Mouse (Mus musculus): Measurements from ENCODE around the gene Chst11. TPM values are rescaled to one million over a fixed set of nuclear protein-coding genes. Genes with fewer than 3 reads are reported as not detected.
"Not testable (repeated sequence)": the region's sequence is repeated elsewhere in the genome, so short reads cannot be mapped to it uniquely, and the experiment has no call there.

Gene Chst11
- total RNA-seq, 4 experiments from 2014 or later, result 2.1 to 3.1 (median 2.7) TPM

GRCm38 (mm10) chr10:83107921-83108738 is 122.8 kb downstream of the Chst11 start:
- no peak for DNase-seq (ENCODE audit: low spot score)

GRCm38 (mm10) chr10:83108946-83109345 is 123.6 kb downstream of the Chst11 start:
- DNase-seq (ENCODE audit: low spot score), result no peak

- no peak for DNase-seq (ENCODE audit: low spot score)
Observed at GRCm38 (mm10) chr10:83111046-83111445, 125.7 kb downstream of the Chst11 start.

- no peak for DNase-seq (ENCODE audit: low spot score)
Observed at GRCm38 (mm10) chr10:83112345-83112744, 127.0 kb downstream of the Chst11 start.

DNA sequence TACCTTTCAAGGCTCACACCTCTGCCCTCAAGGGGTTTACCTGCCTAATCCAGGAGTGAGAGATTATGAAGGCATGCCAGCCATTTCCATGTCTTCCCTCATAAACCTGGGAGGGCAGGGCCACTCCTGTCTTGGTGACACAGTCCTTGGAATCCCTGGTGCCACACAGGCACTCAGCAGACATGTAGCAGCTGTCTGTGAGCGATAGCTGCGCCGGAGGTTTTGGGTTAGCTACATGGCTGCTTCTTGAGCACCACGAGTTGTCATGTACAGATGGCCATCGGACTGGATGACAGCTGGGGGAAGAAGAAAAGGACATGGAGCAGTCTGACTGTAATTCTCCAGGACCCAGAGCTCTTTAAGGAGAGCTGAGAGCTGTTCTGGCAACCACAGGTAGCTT is 129.3 kb downstream of the Chst11 start:
- no peak for DNase-seq (ENCODE audit: low spot score)

- no peak for DNase-seq (ENCODE audit: low spot score)
Observed at GRCm38 (mm10) chr10:83116889-83117288, 131.6 kb downstream of the Chst11 start.

- no peak for DNase-seq (ENCODE audit: low spot score)
Observed at GRCm38 (mm10) chr10:83117851-83118250, 132.6 kb downstream of the Chst11 start.

- no peak for DNase-seq (ENCODE audit: low spot score)
Observed at GRCm38 (mm10) chr10:83118613-83119012, 133.3 kb downstream of the Chst11 start.

DNA sequence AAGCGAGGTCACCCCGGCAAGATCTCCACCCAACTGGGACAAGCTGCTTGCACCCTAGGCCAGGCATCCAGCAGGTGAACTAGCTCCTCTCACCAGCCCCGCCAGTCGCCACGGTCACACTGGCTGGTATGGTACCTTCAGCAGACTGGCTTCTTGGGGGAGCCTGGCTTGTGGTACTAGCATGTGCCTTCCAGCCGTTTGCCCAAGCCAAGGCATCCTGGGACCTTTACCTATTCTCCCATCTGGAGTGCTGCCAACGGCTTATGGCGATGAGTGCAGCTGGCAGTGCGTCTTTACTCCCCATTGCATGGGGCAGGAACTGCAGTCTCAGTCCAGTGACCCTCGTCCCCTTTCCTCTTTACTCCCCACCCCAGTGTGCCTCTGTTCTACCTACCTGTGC is 133.7 kb downstream of the Chst11 start:
- DNase-seq (ENCODE audit: low spot score), result no peak

GRCm38 (mm10) chr10:83119461-83119860 is 134.2 kb downstream of the Chst11 start:
- DNase-seq (ENCODE audit: low spot score), result not testable (repeated sequence)

GRCm38 (mm10) chr10:83119909-83120308 is 134.6 kb downstream of the Chst11 start:
- no peak for DNase-seq (ENCODE audit: low spot score)

- no peak for DNase-seq (ENCODE audit: low spot score)
Observed at GRCm38 (mm10) chr10:83120938-83121337, 135.6 kb downstream of the Chst11 start.

DNA sequence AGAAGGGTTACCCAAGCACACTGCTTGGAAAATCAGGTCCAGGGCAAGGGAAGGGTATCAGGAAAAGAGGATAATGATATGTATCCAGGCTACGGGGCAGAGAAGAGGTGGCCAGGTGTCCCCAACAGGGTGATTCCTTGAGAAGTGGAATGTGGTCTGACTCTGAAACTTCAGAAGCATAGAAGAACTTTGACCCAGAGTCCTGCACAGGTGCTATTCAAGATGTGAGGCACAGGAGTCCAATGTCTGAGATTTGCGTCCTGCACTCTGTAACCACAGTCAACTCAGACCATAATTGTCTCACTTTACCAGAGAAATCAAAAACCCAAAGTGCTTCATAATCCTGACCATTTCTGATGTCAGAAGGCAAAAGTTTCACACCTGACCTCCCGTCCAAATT is 139.3 kb downstream of the Chst11 start:
- DNase-seq (ENCODE audit: low spot score), result no peak

DNA sequence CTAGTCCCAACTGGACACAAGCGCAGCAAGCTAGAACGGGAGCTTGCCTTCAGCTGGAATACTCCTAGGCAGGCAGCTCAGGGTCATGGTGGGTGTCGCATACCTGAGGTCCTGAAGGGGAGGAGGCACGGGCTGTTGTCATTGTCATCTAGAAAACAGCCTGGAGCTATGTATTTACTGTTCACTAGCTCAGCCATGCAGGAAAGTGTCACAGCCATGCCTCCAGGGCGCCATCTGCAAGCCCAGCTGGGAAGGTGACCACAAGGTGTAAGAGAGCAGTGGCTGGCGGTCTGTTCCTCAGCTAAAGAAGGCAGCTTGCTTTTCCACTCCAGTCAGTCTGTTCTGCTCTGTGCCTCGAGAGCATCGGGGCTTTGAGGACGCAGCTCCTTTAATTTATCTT is 141.1 kb downstream of the Chst11 start:
- no peak for DNase-seq (ENCODE audit: low spot score)

- no peak for DNase-seq (ENCODE audit: low spot score)
Observed at GRCm38 (mm10) chr10:83128435-83128834, 143.1 kb downstream of the Chst11 start.

DNA sequence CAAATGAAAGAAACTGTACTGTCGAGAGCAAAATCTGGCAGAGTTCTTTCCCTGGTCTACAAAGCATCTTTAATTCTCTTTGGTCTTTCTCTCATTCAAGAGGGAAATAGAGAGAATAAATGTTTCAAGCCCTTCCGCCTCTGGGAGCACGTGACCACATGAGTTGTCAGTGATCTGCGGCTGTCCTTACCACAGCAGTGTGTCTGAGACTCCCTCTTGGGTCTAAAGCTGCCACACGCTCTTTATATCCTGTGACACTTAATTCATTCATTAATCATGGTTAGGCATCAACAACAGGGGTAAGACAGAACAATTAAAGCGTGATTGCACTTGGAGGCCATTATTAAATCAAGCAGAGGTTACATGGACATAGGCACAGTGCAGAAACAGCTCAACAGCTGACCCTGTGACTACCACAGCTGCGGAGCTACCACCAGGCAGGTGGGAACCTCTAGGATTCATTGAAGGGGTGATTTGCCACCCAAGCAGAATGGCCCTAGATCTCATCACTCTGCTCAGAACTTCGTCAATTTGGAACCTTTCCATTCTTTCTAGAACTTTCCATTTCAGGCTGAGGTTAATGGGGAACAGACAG is 144.4 kb downstream of the Chst11 start:
- DNase-seq (ENCODE audit: low spot score), result no peak

DNA sequence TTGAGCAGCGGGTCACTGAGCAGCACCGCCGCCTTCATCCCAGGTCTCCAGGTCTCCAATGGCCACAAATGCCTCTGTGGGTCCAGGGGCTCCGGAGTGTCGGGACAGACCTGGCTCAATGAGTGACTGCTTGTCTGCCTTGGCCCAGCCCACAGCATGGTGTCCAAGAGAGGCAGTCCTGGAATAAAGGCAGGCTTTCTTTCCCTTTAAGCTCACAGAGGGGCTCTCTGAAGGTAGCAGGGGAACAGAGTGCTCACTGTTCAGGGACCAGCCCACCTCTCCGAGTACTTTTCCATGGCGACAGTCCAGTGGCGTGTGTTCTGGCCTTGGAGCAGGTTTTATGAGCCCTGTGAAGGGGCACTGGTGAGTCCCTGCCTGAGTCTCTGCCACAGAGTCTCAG is 145.3 kb downstream of the Chst11 start:
- no peak for DNase-seq (ENCODE audit: low spot score)

- DNase-seq (ENCODE audit: low spot score), result no peak
Observed at GRCm38 (mm10) chr10:83131884-83132283, 146.6 kb downstream of the Chst11 start.

DNA sequence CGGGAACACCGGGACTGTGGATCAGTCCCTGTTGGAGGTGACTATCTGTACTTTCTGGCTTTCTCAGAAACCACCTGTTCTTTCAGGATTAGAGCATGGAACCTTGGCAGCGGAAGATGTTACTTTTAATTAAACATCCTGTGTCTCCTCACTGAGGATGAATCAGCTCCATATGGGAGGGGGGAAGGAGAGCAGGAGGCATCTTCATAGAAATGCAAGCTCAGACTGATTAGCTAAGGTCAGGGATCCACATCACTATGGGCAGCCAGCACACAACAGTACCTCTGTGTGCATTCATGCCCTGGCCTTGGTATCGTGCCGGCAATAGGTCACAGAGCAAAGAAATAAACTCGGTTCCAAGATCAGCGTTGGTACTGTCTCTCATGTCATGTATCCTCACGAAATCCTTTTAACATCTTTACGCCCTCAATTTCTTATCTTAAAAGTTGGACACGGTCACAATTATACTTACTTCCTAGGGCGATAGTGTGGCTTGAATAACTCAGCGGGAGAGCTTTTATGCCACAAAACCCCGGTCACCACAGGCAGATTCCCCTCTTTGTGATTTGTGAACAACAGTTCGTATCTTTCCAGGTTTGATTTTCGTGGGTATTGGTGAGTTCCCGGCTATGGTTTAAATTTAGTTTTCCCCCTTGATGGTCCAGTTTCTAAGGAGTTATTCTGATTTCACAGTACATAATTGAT is 148.7 kb downstream of the Chst11 start:
- DNase-seq (ENCODE audit: low spot score), result no peak

GRCm38 (mm10) chr10:83134896-83135295 is 149.6 kb downstream of the Chst11 start:
- no peak for DNase-seq (ENCODE audit: low spot score)

DNA sequence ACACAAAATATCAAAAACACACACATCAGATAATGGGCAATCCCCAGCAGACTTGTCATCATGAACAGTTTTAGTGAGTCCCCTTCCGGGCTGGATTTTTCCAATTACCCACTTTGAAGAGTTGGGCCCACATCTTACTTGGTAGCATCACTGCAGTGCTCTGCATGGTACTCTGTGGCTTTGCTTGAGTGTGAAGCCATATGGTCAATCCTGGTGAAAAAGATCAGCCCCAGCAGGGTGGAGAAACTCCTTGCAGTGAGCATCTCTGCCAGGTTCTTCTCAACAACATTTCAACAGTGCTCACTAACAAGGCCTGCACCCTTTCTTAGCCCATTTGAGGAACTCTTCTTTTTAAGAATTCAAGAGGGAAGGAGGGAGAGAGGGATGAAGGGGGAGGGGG is 150.7 kb downstream of the Chst11 start:
- no peak for DNase-seq (ENCODE audit: low spot score)

DNA sequence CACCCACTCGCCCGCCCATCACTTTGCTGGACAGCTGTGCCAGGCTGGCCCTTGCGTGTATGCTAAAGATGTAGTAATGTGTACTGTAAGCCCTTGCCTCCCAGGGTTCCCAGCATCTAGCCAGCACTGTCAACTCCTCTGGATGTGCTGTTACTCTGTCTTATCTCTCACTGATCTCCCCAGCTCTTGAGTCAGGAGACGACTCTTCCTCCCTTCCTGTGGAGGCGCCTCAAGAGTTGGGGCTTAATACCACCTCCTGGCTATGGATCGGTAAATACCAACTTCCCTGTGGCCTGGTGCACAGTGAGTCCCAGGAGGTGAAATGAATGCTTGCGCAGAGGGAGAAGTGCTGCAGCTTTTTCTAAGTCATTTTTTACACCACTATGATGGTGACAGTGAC is 151.8 kb downstream of the Chst11 start:
- no peak for DNase-seq (ENCODE audit: low spot score)

GRCm38 (mm10) chr10:83139276-83139675 is 154.0 kb downstream of the Chst11 start:
- DNase-seq (ENCODE audit: low spot score), result no peak

All from heart, adult 8-10 months (tissue).